Mouse (Mus musculus) midbrain, embryonic 13.5 days (tissue): ENCODE measurements around the gene Vps13a. TPM values are rescaled to one million over a fixed set of nuclear protein-coding genes. Genes with fewer than 3 reads are reported as not detected.

Experiments used
- ATAC-seq: fragments of 200-750 bp; cut with Nextera tagmentation; 2 replicates; pipeline ENCODE4 v1.8.0; 2017; ENCODE audit warnings: mild to moderate bottlenecking, moderate TSS enrichment, moderate library complexity
- H3K27ac ChIP-seq: fragments of 300-500 bp; sonication (generic); 2 replicates; pipeline ENCODE4 v1.5.1; 2015; ENCODE audit warnings: inconsistent platforms, mild to moderate bottlenecking, moderate library complexity
- H3K27me3 ChIP-seq: fragments of 300-500 bp; sonication (generic); 2 replicates; pipeline ENCODE4 v1.6.1; 2015; ENCODE audit warnings: mild to moderate bottlenecking, inconsistent platforms
- H3K36me3 ChIP-seq: fragments of 300-500 bp; sonication (generic); 2 replicates; pipeline ENCODE4 v1.6.1; 2015; ENCODE audit warnings: mild to moderate bottlenecking, inconsistent platforms
- H3K4me1 ChIP-seq: fragments of 300-500 bp; sonication (generic); replicated peaks from 2 replicates; pipeline ENCODE4 v1.6.1; 2015; ENCODE audit warnings: inconsistent platforms
- H3K4me2 ChIP-seq: fragments of 300-500 bp; sonication (generic); replicated peaks from 2 replicates; pipeline ENCODE4 v1.6.1; 2015; ENCODE audit warnings: moderate library complexity, mild to moderate bottlenecking, inconsistent platforms
- H3K4me3 ChIP-seq: fragments of 300-500 bp; sonication (generic); replicated peaks from 2 replicates; pipeline ENCODE4 v1.5.1; 2015; ENCODE audit warnings: mild to moderate bottlenecking, inconsistent platforms
- H3K9ac ChIP-seq: fragments of 300-500 bp; sonication (generic); replicated peaks from 2 replicates; pipeline ENCODE4 v1.6.1; 2015; ENCODE audit warnings: mild to moderate bottlenecking, inconsistent platforms
- H3K9me3 ChIP-seq: fragments of 300-500 bp; sonication (generic); 2 replicates; pipeline ENCODE4 v1.6.1; 2016; ENCODE audit warnings: mild to moderate bottlenecking, inconsistent platforms
- WGBS: fragments of 180-500 bp; shearing (Covaris S2); methylation state at CpG from one replicate; pipeline ENCODE4 v1.1.7; 2015; 5-methylcytosine and 5-hydroxymethylcytosine counted together
- polyA plus RNA-seq: library from polyadenylated mRNA; unstranded; fragments of >200 nt; fragmentation: Nextera tagmentation; extraction: Ambion mirVana; gene quantifications from 2 replicates; pipeline ENCODE4 v1.2.1, GENCODE M21; 2015

The Vps13a gene
- polyA plus RNA-seq, 1 experiment from 2014 or later, result 9.2 TPM

DNA sequence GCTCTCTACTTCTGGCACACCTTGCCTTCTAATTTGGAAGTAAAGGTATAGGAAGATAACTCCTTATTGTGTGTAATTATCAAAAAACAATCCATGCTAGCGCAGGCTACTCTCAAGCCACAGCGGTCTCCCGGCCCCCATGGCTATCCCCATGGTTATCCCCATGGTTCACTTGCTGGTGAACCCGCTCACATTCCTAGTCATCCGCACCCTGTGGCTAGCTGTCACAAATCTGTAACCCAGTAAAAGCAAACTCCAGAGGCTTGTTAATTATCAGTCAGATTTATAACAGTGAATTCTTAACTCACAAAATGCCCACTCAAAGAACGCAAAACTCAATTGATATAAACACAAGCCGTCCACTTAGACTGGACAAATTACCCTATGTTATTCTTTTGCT, 25.5 kb downstream of the Vps13a start:
- no peak overlapping the region for H3K4me2 ChIP-seq
- ATAC-seq, result no peak
- H3K9ac ChIP-seq, result no peak overlapping the region
- no peaks in the 10 kb centered on the region for H3K9me3 ChIP-seq
- 96% methylated on average over 7 of the region's 7 CpGs for WGBS
- H3K4me3 ChIP-seq, result no peak overlapping the region
- no peaks in the 10 kb centered on the region for H3K36me3 ChIP-seq
- no peaks in the 10 kb centered on the region for H3K4me1 ChIP-seq
- no peaks in the 10 kb centered on the region for H3K27me3 ChIP-seq
- H3K27ac ChIP-seq, result no peak overlapping the region

DNA sequence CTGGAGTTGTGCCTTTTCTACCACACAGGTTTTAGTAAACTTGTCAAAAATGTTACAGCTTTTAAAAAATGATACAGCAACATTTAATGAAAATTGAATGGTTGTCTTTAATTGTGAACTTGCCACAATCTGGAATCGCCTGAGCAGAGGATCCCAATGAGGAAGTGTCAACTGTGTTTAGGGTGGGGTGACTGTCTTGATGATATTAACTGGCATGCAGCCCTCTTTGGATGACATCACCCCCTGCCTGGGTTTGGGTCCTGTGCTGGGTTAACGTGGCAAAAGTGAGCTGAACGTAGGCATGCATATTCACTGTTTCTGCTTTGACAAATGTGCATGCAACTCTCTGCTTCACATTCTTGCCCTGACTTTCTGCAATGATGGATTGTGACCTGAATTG, 27.6 kb downstream of the Vps13a start:
- no peaks in the 10 kb centered on the region for H3K9me3 ChIP-seq
- no peaks in the 10 kb centered on the region for H3K36me3 ChIP-seq
- H3K9ac ChIP-seq, result no peak overlapping the region
- 81% methylated on average over 3 of the region's 3 CpGs for WGBS
- H3K4me3 ChIP-seq, result no peak overlapping the region
- no peak overlapping the region for H3K4me2 ChIP-seq
- no peak overlapping the region for H3K27ac ChIP-seq
- no peak for ATAC-seq
- no peaks in the 10 kb centered on the region for H3K27me3 ChIP-seq
- no peaks in the 10 kb centered on the region for H3K4me1 ChIP-seq

DNA sequence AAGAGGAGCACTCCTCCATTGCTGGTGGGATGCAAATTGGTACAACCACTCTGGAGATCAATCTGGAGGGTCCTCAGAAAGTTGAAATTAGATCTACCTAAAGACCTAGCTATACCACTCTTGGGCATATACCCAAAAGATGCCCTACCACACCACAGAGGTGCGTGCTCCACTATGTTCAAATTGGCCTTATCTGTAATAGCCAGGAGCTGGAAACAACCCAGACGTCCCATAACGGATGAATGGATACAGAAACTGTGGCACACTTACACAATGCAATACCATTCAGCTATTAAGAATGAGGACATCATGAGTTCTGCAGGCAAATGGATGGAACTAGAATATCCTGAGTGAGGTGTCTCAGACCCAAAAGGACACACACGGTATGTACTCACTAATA, 43.9 kb downstream of the Vps13a start:
- no peaks in the 10 kb centered on the region for H3K36me3 ChIP-seq
- no peak overlapping the region for H3K4me3 ChIP-seq
- H3K4me1 ChIP-seq, result no peaks in the 10 kb centered on the region
- no peak for ATAC-seq
- H3K9me3 ChIP-seq, result no peaks in the 10 kb centered on the region
- no peak overlapping the region for H3K27ac ChIP-seq
- 89% methylated on average over 4 of the region's 4 CpGs for WGBS
- H3K9ac ChIP-seq, result no peak overlapping the region
- H3K27me3 ChIP-seq, result no peaks in the 10 kb centered on the region
- H3K4me2 ChIP-seq, result no peak overlapping the region

DNA sequence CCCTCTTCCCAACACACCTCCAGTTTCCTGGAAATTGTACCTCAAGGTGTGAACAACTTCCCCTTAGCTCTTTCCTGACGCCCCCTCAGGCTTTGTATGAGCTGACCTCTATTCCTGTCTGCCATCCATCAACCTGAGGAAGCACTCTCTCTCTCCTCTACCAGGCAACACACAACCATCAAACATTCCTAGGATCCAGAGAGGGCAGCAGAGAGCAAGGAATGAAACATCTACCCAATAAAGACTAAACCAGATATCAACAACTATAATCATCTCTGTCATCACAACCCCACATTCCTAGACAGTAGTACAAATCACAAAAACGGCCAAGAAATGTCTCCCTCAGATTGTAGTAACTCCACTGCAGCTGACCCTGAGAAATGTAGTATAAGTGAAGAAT, 52.0 kb downstream of the Vps13a start:
- 76% methylated on average over 2 of the region's 2 CpGs for WGBS
- H3K4me1 ChIP-seq, result no peaks in the 10 kb centered on the region
- ATAC-seq, result no peak
- no peak overlapping the region for H3K4me2 ChIP-seq
- H3K27ac ChIP-seq, result no peak overlapping the region
- no peak overlapping the region for H3K9ac ChIP-seq
- no peaks in the 10 kb centered on the region for H3K27me3 ChIP-seq
- no peaks in the 10 kb centered on the region for H3K9me3 ChIP-seq
- H3K36me3 ChIP-seq, result no peaks in the 10 kb centered on the region
- H3K4me3 ChIP-seq, result no peak overlapping the region

DNA sequence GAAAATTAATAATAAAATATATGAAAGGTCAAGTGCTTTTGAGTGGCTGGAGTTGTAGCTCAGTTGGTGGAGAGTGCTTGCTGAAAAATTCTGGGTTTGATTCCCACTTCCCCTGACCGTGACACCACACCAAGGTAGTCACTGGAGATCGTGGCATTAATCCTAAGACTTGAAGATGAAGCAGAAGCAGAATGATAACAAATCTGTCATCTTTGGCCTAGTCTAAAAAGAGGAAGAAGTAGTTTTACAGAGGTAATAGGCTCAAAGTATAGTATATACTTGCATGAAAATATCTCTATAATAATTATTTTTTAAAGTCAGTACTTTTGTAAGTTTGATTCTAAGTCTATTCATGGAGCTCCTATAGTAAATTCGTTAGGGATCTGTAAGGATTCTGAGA, 65.5 kb downstream of the Vps13a start:
- 97% methylated on average over 3 of the region's 3 CpGs for WGBS
- H3K4me2 ChIP-seq, result no peak overlapping the region
- peaks cover 4% of the 10 kb centered on the region for H3K36me3 ChIP-seq
- H3K27me3 ChIP-seq, result no peaks in the 10 kb centered on the region
- H3K27ac ChIP-seq, result no peak overlapping the region
- no peak overlapping the region for H3K9ac ChIP-seq
- H3K4me1 ChIP-seq, result no peaks in the 10 kb centered on the region
- no peak overlapping the region for H3K4me3 ChIP-seq
- no peak for ATAC-seq
- no peaks in the 10 kb centered on the region for H3K9me3 ChIP-seq

DNA sequence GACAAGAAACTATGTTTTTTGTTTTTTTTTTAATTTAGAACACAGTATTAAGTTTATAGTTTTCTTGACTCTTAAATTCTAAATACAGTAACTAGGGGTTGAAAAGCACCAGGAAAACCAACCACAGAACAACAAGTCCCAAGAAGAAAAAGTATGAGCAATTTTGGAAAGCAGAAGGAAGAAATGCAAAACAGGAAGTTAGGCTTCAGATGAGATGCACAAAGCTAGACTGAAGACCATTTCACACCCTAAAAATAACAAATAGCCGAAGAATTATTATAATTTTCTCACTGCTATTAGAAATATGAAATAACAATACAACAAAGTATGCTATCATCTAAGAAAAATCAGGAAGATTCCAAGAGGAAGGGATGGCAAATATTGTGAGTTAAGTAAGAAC, 78.9 kb downstream of the Vps13a start:
- ATAC-seq, result no peak
- H3K4me3 ChIP-seq, result no peak overlapping the region
- H3K9ac ChIP-seq, result no peak overlapping the region
- H3K36me3 ChIP-seq, result no peaks in the 10 kb centered on the region
- no peaks in the 10 kb centered on the region for H3K4me1 ChIP-seq
- WGBS, result 98% methylated on average over 1 of the region's 1 CpGs
- no peaks in the 10 kb centered on the region for H3K27me3 ChIP-seq
- H3K27ac ChIP-seq, result no peak overlapping the region
- H3K9me3 ChIP-seq, result no peaks in the 10 kb centered on the region
- H3K4me2 ChIP-seq, result no peak overlapping the region

DNA sequence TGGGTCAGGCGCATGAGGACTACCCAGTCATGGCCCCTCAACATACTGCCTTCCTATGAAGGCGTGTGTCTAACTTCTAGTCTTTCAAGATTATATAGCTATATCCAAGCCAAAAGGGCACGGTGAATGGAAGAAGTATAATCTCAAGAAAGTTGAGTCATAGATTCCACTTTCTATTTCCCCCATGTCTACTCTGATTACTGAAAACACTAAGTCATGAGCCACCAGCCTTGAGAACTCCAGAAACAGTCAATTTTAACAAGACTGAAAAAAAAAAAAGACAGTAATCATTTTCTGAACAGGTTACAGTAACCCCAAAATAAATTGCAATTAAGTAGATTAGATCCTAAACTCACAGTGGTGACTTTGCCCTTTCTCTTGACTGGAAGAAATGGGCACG, 95.8 kb downstream of the Vps13a start:
- 93% methylated on average over 4 of the region's 4 CpGs for WGBS
- H3K9me3 ChIP-seq, result no peaks in the 10 kb centered on the region
- no peak for ATAC-seq
- no peaks in the 10 kb centered on the region for H3K27me3 ChIP-seq
- no peak overlapping the region for H3K9ac ChIP-seq
- H3K4me2 ChIP-seq, result no peak overlapping the region
- H3K4me1 ChIP-seq, result no peaks in the 10 kb centered on the region
- no peak overlapping the region for H3K27ac ChIP-seq
- H3K4me3 ChIP-seq, result no peak overlapping the region
- H3K36me3 ChIP-seq, result no peaks in the 10 kb centered on the region

GRCm38 (mm10) chr19:16684210-16684609, 96.5 kb downstream of the Vps13a start:
- Histone ChIP-seq H3K4me3 (no peak overlapping the region), H3K4me1 (no peaks in the 10 kb centered on the region), H3K9ac (no peak overlapping the region), H3K4me2 (no peak overlapping the region), H3K27me3 (no peaks in the 10 kb centered on the region), H3K36me3 (no peaks in the 10 kb centered on the region), H3K9me3 (no peaks in the 10 kb centered on the region), H3K27ac (no peak overlapping the region)
- 84% methylated on average over 2 of the region's 2 CpGs for WGBS
- no peak for ATAC-seq

DNA sequence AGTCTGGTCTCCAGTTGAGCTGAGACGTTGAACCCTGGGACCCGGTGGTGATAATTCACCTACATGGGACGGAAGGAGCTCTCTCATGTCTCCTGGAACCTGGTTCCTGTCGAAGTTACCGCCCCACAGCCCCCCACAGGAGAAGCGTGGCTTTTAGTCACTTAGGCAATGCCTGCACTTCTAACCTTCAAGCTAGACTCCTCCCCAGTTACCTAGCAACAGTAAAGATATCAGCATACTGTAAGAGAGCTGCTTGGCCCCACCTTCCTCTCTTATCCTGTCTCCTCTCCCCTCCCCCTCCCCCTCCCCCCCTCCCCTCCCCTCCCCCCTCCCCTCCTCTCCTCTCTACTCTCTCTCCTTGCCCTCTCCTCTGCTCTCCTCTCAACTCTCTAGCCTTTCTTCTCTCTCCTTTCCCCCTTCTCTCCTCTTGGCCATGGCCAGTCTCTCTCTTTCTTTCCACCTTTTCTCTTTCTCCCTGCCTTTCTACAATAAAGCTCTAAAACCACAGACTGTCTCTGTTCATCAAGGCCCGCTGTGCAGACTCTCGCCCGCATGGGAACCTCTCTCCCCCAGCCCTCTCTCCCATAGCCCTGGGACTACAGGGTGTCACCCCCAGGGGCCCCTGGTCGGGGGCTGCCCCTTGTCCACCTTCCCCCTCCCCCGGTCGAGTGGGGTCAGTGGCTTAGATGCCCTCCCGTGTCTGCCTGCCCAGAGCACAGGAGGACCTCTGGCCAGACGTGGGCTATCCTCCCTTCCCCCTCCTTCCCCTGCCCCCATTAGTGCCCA, 154.9 kb downstream of the Vps13a start:
- no peak overlapping the region for H3K9ac ChIP-seq
- no peaks in the 10 kb centered on the region for H3K9me3 ChIP-seq
- H3K36me3 ChIP-seq, result no peaks in the 10 kb centered on the region
- H3K27me3 ChIP-seq, result no peaks in the 10 kb centered on the region
- WGBS, result 34% methylated on average over 14 of the region's 14 CpGs
- H3K4me1 ChIP-seq, result peaks cover 3% of the 10 kb centered on the region; the same call in 1 of the 2 replicates
- no peak overlapping the region for H3K27ac ChIP-seq
- peak; percentile 40; the same call in 1 of the 2 replicates for ATAC-seq
- H3K4me2 ChIP-seq, result no peak overlapping the region
- H3K4me3 ChIP-seq, result no peak overlapping the region

DNA sequence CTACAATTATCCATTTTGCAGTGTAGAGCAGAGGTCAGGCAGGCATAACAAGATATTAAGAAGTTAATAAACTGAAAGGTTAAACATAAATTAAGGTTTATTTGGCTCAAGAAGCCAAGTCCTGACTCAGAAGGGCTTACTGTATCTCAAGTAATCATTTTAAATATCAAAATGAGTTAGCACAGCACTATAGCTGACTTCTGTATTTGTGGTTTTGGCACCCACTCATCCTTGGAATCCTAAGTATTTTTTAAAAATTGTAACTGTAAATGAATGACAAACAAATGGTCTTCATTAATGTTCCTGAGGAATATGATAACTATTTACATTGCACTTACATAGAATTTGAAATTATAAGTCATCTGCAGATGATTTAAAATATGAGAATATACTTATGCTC, 155.7 kb downstream of the Vps13a start:
- H3K36me3 ChIP-seq, result no peaks in the 10 kb centered on the region
- H3K27ac ChIP-seq, result no peak overlapping the region
- H3K4me1 ChIP-seq, result peaks cover 3% of the 10 kb centered on the region; the same call in 1 of the 2 replicates
- H3K27me3 ChIP-seq, result no peaks in the 10 kb centered on the region
- H3K9me3 ChIP-seq, result no peaks in the 10 kb centered on the region
- no peak overlapping the region for H3K4me2 ChIP-seq
- no peak overlapping the region for H3K9ac ChIP-seq
- no peak overlapping the region for H3K4me3 ChIP-seq
- no peak for ATAC-seq

- H3K4me3 ChIP-seq, result no peak overlapping the region
- no peak for ATAC-seq
- H3K4me2 ChIP-seq, result no peak overlapping the region
- H3K27me3 ChIP-seq, result no peaks in the 10 kb centered on the region
- no peaks in the 10 kb centered on the region for H3K9me3 ChIP-seq
- no peak overlapping the region for H3K27ac ChIP-seq
- no peak overlapping the region for H3K9ac ChIP-seq
- no peaks in the 10 kb centered on the region for H3K36me3 ChIP-seq
- peaks cover 4% of the 10 kb centered on the region; the same call in 1 of the 2 replicates for H3K4me1 ChIP-seq
- WGBS, result 89% methylated on average over 4 of the region's 4 CpGs
Observed at GRCm38 (mm10) chr19:16623154-16623553, 157.6 kb downstream of the Vps13a start.

- Histone ChIP-seq H3K36me3 (no peaks in the 10 kb centered on the region), H3K9me3 (no peaks in the 10 kb centered on the region), H3K9ac (no peak overlapping the region), H3K4me3 (no peak overlapping the region), H3K4me1 (no peaks in the 10 kb centered on the region), H3K27ac (no peak overlapping the region), H3K27me3 (no peaks in the 10 kb centered on the region), H3K4me2 (no peak overlapping the region)
- 96% methylated on average over 6 of the region's 6 CpGs for WGBS
- no peak for ATAC-seq
Observed at GRCm38 (mm10) chr19:16607634-16608033, 173.1 kb downstream of the Vps13a start.

DNA sequence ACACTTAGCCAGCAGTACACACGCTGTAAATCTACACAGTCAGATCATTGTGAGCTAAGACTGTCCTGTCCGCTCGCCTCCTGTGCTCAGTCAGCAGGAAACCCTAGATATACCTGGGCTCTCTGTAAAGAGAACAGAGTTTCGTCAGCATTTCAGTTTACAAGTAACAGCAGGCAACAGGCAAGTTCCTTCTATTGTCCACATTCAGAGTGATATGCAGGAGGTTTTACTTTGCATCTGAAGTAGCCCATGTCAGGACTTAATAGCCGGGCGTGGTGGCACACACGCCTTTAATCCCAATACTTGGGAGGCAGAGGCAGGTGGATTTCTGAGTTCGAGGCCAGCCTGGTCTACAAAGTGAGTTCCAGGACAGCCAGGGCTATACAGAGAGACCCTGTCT, 178.7 kb downstream of the Vps13a start:
- Histone ChIP-seq H3K27ac (no peak overlapping the region), H3K36me3 (no peaks in the 10 kb centered on the region), H3K9me3 (no peaks in the 10 kb centered on the region), H3K9ac (no peak overlapping the region), H3K4me3 (no peak overlapping the region), H3K4me2 (no peak overlapping the region), H3K27me3 (no peaks in the 10 kb centered on the region), H3K4me1 (peaks cover 5% of the 10 kb centered on the region)
- no peak for ATAC-seq
- 85% methylated on average over 8 of the region's 8 CpGs for WGBS
